In genomic region chr13:21710031-21710711, GRCm38 (mm10) we compare ENCODE assay signal across 8 mouse cellular contexts. TPM values are rescaled to one million over a fixed set of nuclear protein-coding genes. Genes with fewer than 3 reads are reported as not detected.
A peak's percentile ranks its signal among the peaks of the same experiment; 100 is the strongest.
DNase-seq lines count a peak whose midpoint lies in the region; ATAC-seq and TF ChIP-seq lines count a peak whose summit lies in the region.

No protein-coding gene starts in this region.

- no peaks in the 10 kb centered on the region for H3K79me3 ChIP-seq in C2C12 (ENCODE audit: low read depth)

- under 1% methylated on average over 32 of the region's 32 CpGs for WGBS in heart, embryonic 12.5 days
- under 1% methylated on average over 32 of the region's 32 CpGs for WGBS in kidney, embryonic 16.5 days

- no peak for TF ChIP-seq POLR2A in brain, embryonic 14.5 days (IDR thresholded peaks at IDR 0.05; ENCODE audit: borderline replicate concordance, extremely low read depth, insufficient read depth, insufficient read length, poor library complexity, severe bottlenecking)

- no peaks in the 10 kb centered on the region for H3K36me3 ChIP-seq in C2C12 (ENCODE audit: control insufficient read depth, insufficient read depth)
- H3K36me3 ChIP-seq in erythroblast, embryonic 14.5 days (ENCODE audit: control insufficient read depth), result no peaks in the 10 kb centered on the region
- H3K36me3 ChIP-seq in heart, embryonic 12.5 days, result no peaks in the 10 kb centered on the region
- no peaks in the 10 kb centered on the region for H3K36me3 ChIP-seq in kidney, embryonic 16.5 days (ENCODE audit: insufficient read depth, low read length)

- peaks cover 33% of the 10 kb centered on the region for H3K4me1 ChIP-seq in erythroblast, embryonic 14.5 days (ENCODE audit: control insufficient read depth)
- peaks cover 3% of the 10 kb centered on the region for H3K4me1 ChIP-seq in heart, embryonic 12.5 days (replicated peaks)
- H3K4me1 ChIP-seq in kidney, embryonic 16.5 days (ENCODE audit: insufficient read depth, low read length), result peaks cover 6% of the 10 kb centered on the region

- H3K79me2 ChIP-seq in C2C12 (ENCODE audit: control insufficient read depth, insufficient read depth), result no peaks in the 10 kb centered on the region

- no peaks in the 10 kb centered on the region for H3K9me3 ChIP-seq in erythroblast, embryonic 14.5 days (ENCODE audit: control insufficient read depth, low read length)
- no peaks in the 10 kb centered on the region for H3K9me3 ChIP-seq in heart, embryonic 12.5 days (replicated peaks)
- no peaks in the 10 kb centered on the region for H3K9me3 ChIP-seq in kidney, embryonic 16.5 days (ENCODE audit: low read length)

- peak overlapping the region; percentile 50 for H3K4me2 ChIP-seq in heart, embryonic 12.5 days
- H3K4me2 ChIP-seq in kidney, embryonic 16.5 days (replicated peaks; ENCODE audit: low read depth, low read length), result peak overlapping the region; percentile 70

- peak; percentile 92 for DNase-seq in brain, embryonic 14.5 days (ENCODE audit: low read depth)
- peak; percentile 90 for DNase-seq in liver
- peak; percentile 60 to 79 for DNase-seq in monocyte, adult 2 months (ENCODE audit: low read depth in 1 of 2, low spot score in 2 of 2)
- peak; percentile 79 to 86 for DNase-seq in spleen, postnatal 14 days (ENCODE audit: low spot score in 2 of 2)

- H3K27ac ChIP-seq in heart, embryonic 12.5 days (ENCODE audit: poor library complexity, severe bottlenecking), result peak overlapping the region; percentile 81
- peak overlapping the region; percentile 88 for H3K27ac ChIP-seq in kidney, embryonic 16.5 days (ENCODE audit: low read length)

- peak; percentile 60 for TF ChIP-seq CTCF in C2C12 (IDR thresholded peaks at IDR 0.05; ENCODE audit: control insufficient read depth, insufficient read depth, insufficient read length)
- peak; percentile 81 for TF ChIP-seq CTCF in brain, embryonic 14.5 days (IDR thresholded peaks at IDR 0.05; ENCODE audit: borderline replicate concordance, extremely low read depth, insufficient read depth, insufficient read length)

- H3K27me3 ChIP-seq in C2C12 (ENCODE audit: control insufficient read depth, insufficient read depth, insufficient read length), result no peaks in the 10 kb centered on the region
- peaks cover 2% of the 10 kb centered on the region for H3K27me3 ChIP-seq in erythroblast, embryonic 14.5 days (ENCODE audit: control insufficient read depth)
- H3K27me3 ChIP-seq in heart, embryonic 12.5 days (replicated peaks), result no peaks in the 10 kb centered on the region
- H3K27me3 ChIP-seq in kidney, embryonic 16.5 days (ENCODE audit: insufficient read depth, low read length), result no peaks in the 10 kb centered on the region

- peak; percentile 78 for ATAC-seq in heart, embryonic 12.5 days (ENCODE audit: insufficient number of reproducible peaks, low FRiP score)
- peak; percentile 77 for ATAC-seq in kidney, embryonic 16.5 days (ENCODE audit: low FRiP score, low TSS enrichment)

- H3ac ChIP-seq in C2C12 (ENCODE audit: control insufficient read depth, insufficient read length, low read depth), result peak overlapping the region; percentile 68

- peak overlapping the region; percentile 34 for H3K4me3 ChIP-seq in C2C12 (ENCODE audit: insufficient read depth, poor library complexity, severe bottlenecking)
- peak overlapping the region; percentile 86 for H3K4me3 ChIP-seq in erythroblast, embryonic 14.5 days (replicated peaks)
- H3K4me3 ChIP-seq in heart, embryonic 12.5 days, result peak overlapping the region; percentile 76
- peak overlapping the region; percentile 86 for H3K4me3 ChIP-seq in kidney, embryonic 16.5 days (ENCODE audit: low read length)

- peak overlapping the region; percentile 65 for H3K9ac ChIP-seq in heart, embryonic 12.5 days
- peak overlapping the region; percentile 68 for H3K9ac ChIP-seq in kidney, embryonic 16.5 days (replicated peaks; ENCODE audit: low read length)

TF ChIP-seq in C2C12, 6 proteins besides CTCF, POLR2A, EP300 and RAD21:
- TF ChIP-seq CEBPB (IDR thresholded peaks at IDR 0.05; ENCODE audit: low read depth) (no peak), USF1 (IDR thresholded peaks at IDR 0.05; ENCODE audit: low read depth) (no peak), MYOD1 (IDR thresholded peaks at IDR 0.05; ENCODE audit: control insufficient read depth, insufficient read length, low read depth) (no peak), MAX (IDR thresholded peaks at IDR 0.05) (no peak), MYOG (IDR thresholded peaks at IDR 0.05; ENCODE audit: control insufficient read depth, extremely low read depth, insufficient read length) (no peak), FOSL1 (IDR thresholded peaks at IDR 0.05; ENCODE audit: insufficient read depth, low read length, poor library complexity, severe bottlenecking) (no peak)

RNA-seq across cellular contexts. Expression of gene Hist1h2bl, which starts 5.8 kb away (rescaled TPM):
- polyA plus RNA-seq in C2C12 (2012; fragmentation: generic; extraction: Trizol), result 9.1 TPM
- 11.3 and 14.5 TPM in 2 replicates for polyA plus RNA-seq in brain, embryonic 14.5 days (2012; rRNA removed)
- polyA plus RNA-seq in erythroblast, embryonic 14.5 days (2012), result 2.0 and 7.9 TPM in 2 replicates
- polyA plus RNA-seq in heart, embryonic 12.5 days (2016; fragmentation: Nextera tagmentation; extraction: Ambion mirVana), result 0.91 TPM in 1 of 2 replicates, not detected in the other
- polyA plus RNA-seq in kidney, embryonic 16.5 days (2015; fragmentation: Nextera tagmentation; extraction: Ambion mirVana), result 1.9 and 3.8 TPM in 2 replicates

RNA-seq across cellular contexts. Expression of gene Hist1h2ai, which starts 6.1 kb away (rescaled TPM):
- polyA plus RNA-seq in C2C12 (2012; fragmentation: generic; extraction: Trizol), result 15.6 TPM
- polyA plus RNA-seq in brain, embryonic 14.5 days (2012; rRNA removed), result 14.3 and 24.3 TPM in 2 replicates
- 28.0 and 37.9 TPM in 2 replicates for polyA plus RNA-seq in erythroblast, embryonic 14.5 days (2012)
- polyA plus RNA-seq in heart, embryonic 12.5 days (2016; fragmentation: Nextera tagmentation; extraction: Ambion mirVana), result 5.4 and 6.6 TPM in 2 replicates
- polyA plus RNA-seq in kidney, embryonic 16.5 days (2015; fragmentation: Nextera tagmentation; extraction: Ambion mirVana), result 13.5 and 20.3 TPM in 2 replicates

RNA-seq across cellular contexts. Expression of gene Hist1h3h, which starts 7.3 kb away (rescaled TPM):
- 15.6 TPM for polyA plus RNA-seq in C2C12 (2012; fragmentation: generic; extraction: Trizol)
- polyA plus RNA-seq in brain, embryonic 14.5 days (2012; rRNA removed), result 39.0 and 49.4 TPM in 2 replicates
- 27.8 and 67.4 TPM in 2 replicates for polyA plus RNA-seq in erythroblast, embryonic 14.5 days (2012)
- polyA plus RNA-seq in heart, embryonic 12.5 days (2016; fragmentation: Nextera tagmentation; extraction: Ambion mirVana), result 2.0 TPM in 2 replicates
- polyA plus RNA-seq in kidney, embryonic 16.5 days (2015; fragmentation: Nextera tagmentation; extraction: Ambion mirVana), result 6.2 and 12.4 TPM in 2 replicates

RNA-seq across cellular contexts. Expression of gene Hist1h2bm, which starts 11.7 kb away (rescaled TPM):
- 3.4 TPM for polyA plus RNA-seq in C2C12 (2012; fragmentation: generic; extraction: Trizol)
- 17.0 and 18.2 TPM in 2 replicates for polyA plus RNA-seq in brain, embryonic 14.5 days (2012; rRNA removed)
- 1.8 and 3.9 TPM in 2 replicates for polyA plus RNA-seq in erythroblast, embryonic 14.5 days (2012)
- polyA plus RNA-seq in heart, embryonic 12.5 days (2016; fragmentation: Nextera tagmentation; extraction: Ambion mirVana), result 1.4 and 2.5 TPM in 2 replicates
- 4.3 and 4.4 TPM in 2 replicates for polyA plus RNA-seq in kidney, embryonic 16.5 days (2015; fragmentation: Nextera tagmentation; extraction: Ambion mirVana)

RNA-seq across cellular contexts. Expression of gene Olfr1359, which starts 12.3 kb away (rescaled TPM):
- polyA plus RNA-seq in C2C12 (2012; fragmentation: generic; extraction: Trizol), result not detected
- polyA plus RNA-seq in brain, embryonic 14.5 days (2012; rRNA removed), result not detected in 2 replicates
- not detected in 2 replicates for polyA plus RNA-seq in erythroblast, embryonic 14.5 days (2012)
- not detected in 2 replicates for polyA plus RNA-seq in heart, embryonic 12.5 days (2016; fragmentation: Nextera tagmentation; extraction: Ambion mirVana)
- not detected in 2 replicates for polyA plus RNA-seq in kidney, embryonic 16.5 days (2015; fragmentation: Nextera tagmentation; extraction: Ambion mirVana)

Comparison
In these comparisons a context has a peak if more than half of its experiments do, and no peak if none do; other contexts are left out.
1. Peak in every context shown above with its lines: DNase-seq, ATAC-seq, H3K4me3 ChIP-seq and H3K27ac ChIP-seq.
2. H3K4me3 ChIP-seq: peak in every context shown above with its lines; median percentile 86 in erythroblast, embryonic 14.5 days; 86 in kidney, embryonic 16.5 days; 76 in heart, embryonic 12.5 days; 34 in C2C12.